Mouse (Mus musculus) MEL (cell line): Measurements from ENCODE around the gene Slc35c2. TPM values are rescaled to one million over a fixed set of nuclear protein-coding genes. Genes with fewer than 3 reads are reported as not detected.

ENCODE experiments used
- DNase-seq: peaks from one replicate; pipeline ENCODE4 v3.0.0; 2011; ENCODE audit warnings: low read depth, low spot score
- H3K27ac ChIP-seq: 2 replicates; pipeline ENCODE4 v1.5.1; 2012; ENCODE audit warnings: low read depth, mild to moderate bottlenecking, control low read depth, low read length, moderate library complexity; ENCODE audit not compliant: control insufficient read depth
- H3K27me3 ChIP-seq, 2 experiments: fragments of 150-350 bp in 1 of 2; sonication (generic) in 1 of 2; 2 replicates each; pipeline ENCODE4 v1.6.1; 2012; ENCODE audit warnings: low read length in 2 of 2, mild to moderate bottlenecking in 2 of 2, improper control_type of control experiment in 1 of 2, moderate library complexity in 1 of 2; ENCODE audit not compliant: insufficient read depth in 2 of 2, control insufficient read depth in 1 of 2
- H3K36me3 ChIP-seq, 2 experiments: 2 replicates each; pipeline ENCODE4 v1.6.1; 2012 to 2014; ENCODE audit warnings: low read length in 2 of 2, improper control_type of control experiment in 1 of 2, inconsistent platforms in 1 of 2, mild to moderate bottlenecking in 1 of 2; ENCODE audit not compliant: insufficient read depth in 2 of 2, control insufficient read depth in 1 of 2
- H3K4me1 ChIP-seq, 2 experiments: fragments of 150-350 bp in 1 of 2; sonication (generic) in 1 of 2; 2 replicates each; pipeline ENCODE4 v1.6.1; 2012; ENCODE audit warnings: low read length in 2 of 2, improper control_type of control experiment in 1 of 2, mild to moderate bottlenecking in 1 of 2; ENCODE audit not compliant: insufficient read depth in 2 of 2, control insufficient read depth in 1 of 2
- H3K4me3 ChIP-seq, 2 experiments: fragments of 150-350 bp in 1 of 2; sonication (generic) in 1 of 2; 2 replicates each; pipeline ENCODE4 v1.5.1; 2012; ENCODE audit warnings: low read depth in 2 of 2, low read length in 2 of 2, mild to moderate bottlenecking in 2 of 2, moderate library complexity in 2 of 2, control low read depth in 1 of 2, improper control_type of control experiment in 1 of 2; ENCODE audit not compliant: control insufficient read depth in 1 of 2, insufficient read depth in 1 of 2
- H3K79me2 ChIP-seq: 2 replicates; pipeline ENCODE4 v1.6.1; 2012; ENCODE audit warnings: mild to moderate bottlenecking, low read length, moderate library complexity; ENCODE audit not compliant: control insufficient read depth, poor library complexity, insufficient read depth
- H3K9ac ChIP-seq: 2 replicates; pipeline ENCODE4 v1.6.1; 2012; ENCODE audit warnings: low read depth, mild to moderate bottlenecking, control low read depth, low read length, moderate library complexity; ENCODE audit not compliant: control insufficient read depth, poor library complexity, severe bottlenecking
- H3K9me3 ChIP-seq: fragments of 150-350 bp; sonication (generic); replicated peaks from 2 replicates; pipeline ENCODE4 v1.6.1; 2012; ENCODE audit warnings: mild to moderate bottlenecking, low read length, improper control_type of control experiment, moderate library complexity; ENCODE audit not compliant: insufficient read depth
- CHD2 ChIP-seq: IDR thresholded peaks from 2 replicates; pipeline ENCODE4 v1.6.1; 2011; ENCODE audit warnings: low read length, improper control_type of control experiment
- E2F4 ChIP-seq: IDR thresholded peaks from 2 replicates; pipeline ENCODE4 v1.6.1; 2011; ENCODE audit warnings: low read depth, low read length, improper control_type of control experiment, borderline replicate concordance
- ELF1 ChIP-seq: IDR thresholded peaks from 2 replicates; pipeline ENCODE4 v1.6.1; 2014; ENCODE audit warnings: low read depth, mild to moderate bottlenecking, inconsistent platforms, low read length, improper control_type of control experiment, moderate library complexity
- EP300 ChIP-seq, 2 experiments: IDR thresholded peaks; 2 replicates each; pipeline ENCODE4 v1.6.1; 2011; ENCODE audit warnings: improper control_type of control experiment in 2 of 2, low read length in 2 of 2, low read depth in 1 of 2, mild to moderate bottlenecking in 1 of 2
- ETS1 ChIP-seq: IDR thresholded peaks from 2 replicates; pipeline ENCODE4 v1.6.1; 2012; ENCODE audit warnings: low read depth, mild to moderate bottlenecking, inconsistent platforms, low read length, improper control_type of control experiment, moderate library complexity
- JUND ChIP-seq: IDR thresholded peaks from 2 replicates; pipeline ENCODE4 v1.6.1; 2011; ENCODE audit warnings: low read depth, mild to moderate bottlenecking, improper control_type of control experiment, low read length
- KAT2A ChIP-seq: conservative IDR thresholded peaks from 2 replicates; pipeline ENCODE4 v1.6.1; 2012; ENCODE audit warnings: low read depth, low read length, improper control_type of control experiment, inconsistent platforms
- MAX ChIP-seq: IDR thresholded peaks from 2 replicates; pipeline ENCODE4 v1.6.1; 2011; ENCODE audit warnings: low read length, improper control_type of control experiment
- MXI1 ChIP-seq: IDR thresholded peaks from 2 replicates; pipeline ENCODE4 v1.6.1; 2011; ENCODE audit warnings: mild to moderate bottlenecking, low read depth, low read length, improper control_type of control experiment
- MYB ChIP-seq: IDR thresholded peaks from 2 replicates; pipeline ENCODE4 v1.6.1; 2011; ENCODE audit warnings: mild to moderate bottlenecking, low read depth, low read length, improper control_type of control experiment
- MYC ChIP-seq: IDR thresholded peaks from 2 replicates; pipeline ENCODE4 v1.6.1; 2011; ENCODE audit warnings: low read depth, mild to moderate bottlenecking, low read length, improper control_type of control experiment, moderate library complexity
- POLR2A ChIP-seq, 2 experiments: IDR thresholded peaks; 2 replicates each; pipeline ENCODE4 v1.6.1; 2011 to 2012; ENCODE audit warnings: low read length in 2 of 2, mild to moderate bottlenecking in 2 of 2, control low read depth in 1 of 2, improper control_type of control experiment in 1 of 2, low read depth in 1 of 2, moderate library complexity in 1 of 2; ENCODE audit not compliant: control insufficient read depth in 1 of 2, insufficient read depth in 1 of 2, poor library complexity in 1 of 2
- POLR2AphosphoS2 ChIP-seq: IDR thresholded peaks from 2 replicates; pipeline ENCODE4 v1.6.1; 2011; ENCODE audit warnings: low read length, improper control_type of control experiment
- SIN3A ChIP-seq: IDR thresholded peaks from 2 replicates; pipeline ENCODE4 v1.6.1; 2012; ENCODE audit warnings: low read length, improper control_type of control experiment, inconsistent platforms
- TAL1 ChIP-seq: IDR thresholded peaks from 2 replicates; pipeline ENCODE4 v1.6.1; 2012; ENCODE audit warnings: mild to moderate bottlenecking, inconsistent platforms, low read length, moderate library complexity, mixed read lengths
- USF1 ChIP-seq: IDR thresholded peaks from 2 replicates; pipeline ENCODE4 v1.6.1; 2014; ENCODE audit warnings: low read depth, mild to moderate bottlenecking, inconsistent platforms, low read length, improper control_type of control experiment, moderate library complexity
- ZKSCAN1 ChIP-seq: IDR thresholded peaks from 2 replicates; pipeline ENCODE4 v1.6.1; 2012; ENCODE audit warnings: low read depth, mild to moderate bottlenecking, inconsistent platforms, low read length, improper control_type of control experiment, moderate library complexity
- ZMIZ1 ChIP-seq: IDR thresholded peaks from 2 replicates; pipeline ENCODE4 v1.6.1; 2012; ENCODE audit warnings: low read depth, mild to moderate bottlenecking, inconsistent platforms, low read length, improper control_type of control experiment, moderate library complexity
- ZNF384 ChIP-seq: IDR thresholded peaks from 2 replicates; pipeline ENCODE4 v1.6.1; 2012; ENCODE audit warnings: low read depth, mild to moderate bottlenecking, inconsistent platforms, low read length, improper control_type of control experiment
- polyA plus RNA-seq, 2 experiments: library from polyadenylated mRNA; stranded (reverse) in 1 of 2; unstranded in 1 of 2; fragments of >175 nt in 1 of 2; fragments of >200 nt in 1 of 2; gene quantifications; 2 replicates each; pipeline versions ENCODE4 v1.2.1 to v1.2.4; 2012; ENCODE audit warnings: low replicate concordance in 2 of 2, low read depth in 1 of 2; ENCODE audit not compliant: insufficient read length in 2 of 2, insufficient read depth in 1 of 2, missing spikeins in 1 of 2
- total RNA-seq: library from RNA; depleted of rRNA; stranded (reverse); fragments of 300-350 nt; gene quantifications from 2 replicates; pipeline ENCODE4 v1.2.3, GENCODE M21; 2012

The Slc35c2 gene
- total and polyA plus RNA-seq, 3 experiments = 64.9 to 121 TPM; not detected in 1

GRCm38 (mm10) chr2:165239533-165240144, 48.0 kb downstream of the Slc35c2 start:
- no peak for DNase-seq
- H3K27me3 ChIP-seq = no peaks in the 10 kb centered on the region
- TF ChIP-seq MAX (no peak), POLR2A (IDR thresholded peaks at IDR 0.05; ENCODE audit: control insufficient read depth in 1 of 2, insufficient read depth in 1 of 2, low read depth in 1 of 2, low read length in 2 of 2, poor library complexity in 1 of 2) (no peak), CHD2 (no peak), JUND (no peak), MYB (no peak), POLR2AphosphoS2 (no peak), ELF1 (no peak), EP300 (IDR thresholded peaks at IDR 0.05; ENCODE audit: low read depth in 1 of 2, low read length in 2 of 2) (no peak)
- H3K4me3 ChIP-seq = no peak overlapping the region
- no peak overlapping the region for H3K9ac ChIP-seq
- H3K4me1 ChIP-seq = no peaks in the 10 kb centered on the region
- H3K79me2 ChIP-seq = no peaks in the 10 kb centered on the region
- H3K9me3 ChIP-seq = no peaks in the 10 kb centered on the region
- no peaks in the 10 kb centered on the region for H3K36me3 ChIP-seq
- H3K27ac ChIP-seq = no peak overlapping the region

DNA sequence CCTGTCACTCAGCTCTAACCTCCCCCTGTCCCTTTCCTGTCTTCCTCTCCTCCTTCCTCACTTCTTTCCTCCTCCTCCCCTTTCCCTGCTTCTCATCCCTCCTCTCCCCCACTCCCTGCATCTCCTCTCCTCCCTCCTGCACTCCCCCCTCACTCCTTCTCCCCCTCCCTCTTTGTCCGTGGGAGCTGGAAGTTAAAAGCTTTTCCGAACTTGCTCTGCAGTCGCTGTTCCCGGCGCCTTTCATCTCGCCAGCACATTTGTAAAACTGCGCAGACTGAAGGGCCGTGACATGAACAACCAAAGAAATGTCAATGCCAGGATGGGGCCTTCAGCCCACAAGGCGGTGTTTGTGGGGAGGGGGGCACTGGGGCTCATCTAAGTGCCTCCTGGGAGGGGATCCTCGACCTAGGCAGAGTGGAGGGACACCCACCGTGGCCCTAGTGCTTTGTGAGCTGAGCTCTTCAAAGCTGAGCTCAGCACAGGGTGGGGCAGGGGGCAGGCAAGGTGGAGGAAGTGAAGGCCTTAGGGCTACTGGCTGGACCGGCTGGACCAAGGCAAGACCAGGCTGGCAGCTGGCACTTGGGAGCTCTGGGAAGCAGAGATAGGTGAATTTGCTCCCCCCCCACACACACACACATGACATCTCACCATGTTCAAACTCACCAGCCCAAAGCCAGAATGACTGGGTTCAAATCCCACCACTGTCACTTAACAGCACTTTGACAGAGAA, 49.1 kb downstream of the Slc35c2 start:
- Histone ChIP-seq H3K9me3 (no peaks in the 10 kb centered on the region), H3K4me1 (no peaks in the 10 kb centered on the region), H3K27ac (no peak overlapping the region), H3K4me3 (no peak overlapping the region), H3K36me3 (no peaks in the 10 kb centered on the region), H3K27me3 (no peaks in the 10 kb centered on the region), H3K79me2 (no peaks in the 10 kb centered on the region), H3K9ac (no peak overlapping the region)
- no peak for DNase-seq
- no peak for TF ChIP-seq ZNF384
- no peak for TF ChIP-seq KAT2A
- TF ChIP-seq ZKSCAN1 = no peak
- no peak for TF ChIP-seq ETS1
- no peak for TF ChIP-seq MYC
- TF ChIP-seq MAX = no peak
- no peak for TF ChIP-seq E2F4
- TF ChIP-seq USF1 = no peak
- TF ChIP-seq SIN3A = no peak
- TF ChIP-seq TAL1 = no peak
- no peak for TF ChIP-seq MXI1
- no peak for TF ChIP-seq ZMIZ1
